Mouse (Mus musculus): ENCODE data around the gene 1700016K19Rik. TPM values are rescaled to one million over a fixed set of nuclear protein-coding genes. Genes with fewer than 3 reads are reported as not detected.

Gene 1700016K19Rik
- 1.8 and 2.5 TPM in 2 replicates for polyA plus RNA-seq (2014; fragmentation: Nextera tagmentation; extraction: Ambion mirVana)

- no peaks in the 10 kb centered on the region for H3K9me3 ChIP-seq (replicated peaks; ENCODE audit: control insufficient read depth, low read length)
- peak within 1 kb of the TSS; percentile 48 for H3K4me3 ChIP-seq (ENCODE audit: low read depth, low read length)
- H3K36me3 ChIP-seq (ENCODE audit: control insufficient read depth, insufficient read depth, low read length), result no peaks in the 10 kb centered on the region
- peaks cover 2% of the 10 kb centered on the region; the same call in 1 of the 2 replicates for H3K4me1 ChIP-seq (ENCODE audit: control insufficient read depth, insufficient read depth, low read length)
- ATAC-seq, result peak; percentile 82
- peak; percentile 90 for DNase-seq (ENCODE audit: low spot score)
- H3K27me3 ChIP-seq (replicated peaks; ENCODE audit: control insufficient read depth, insufficient read depth, low read length), result no peaks in the 10 kb centered on the region
- H3K27ac ChIP-seq (ENCODE audit: low read depth, low read length), result no peak within 1 kb of the TSS
- H3K4me2 ChIP-seq (ENCODE audit: low read length), result peak within 1 kb of the TSS; percentile 75
- 12% methylated on average over 36 of the region's 36 CpGs for WGBS
- H3K9ac ChIP-seq (ENCODE audit: low read length), result peak within 1 kb of the TSS; percentile 59
These were observed at the start of gene 1700016K19Rik for GRCm38 (mm10) chr11:75999440-76000155. Gene 1700016K19Rik (plus strand): TSS chr11:75999912.

- ATAC-seq (no peak), DNase-seq (ENCODE audit: low spot score) (no peak)
- 88% methylated on average over 3 of the region's 3 CpGs for WGBS
- Histone ChIP-seq H3K36me3 (ENCODE audit: control insufficient read depth, insufficient read depth, low read length) (no peaks in the 10 kb centered on the region), H3K27ac (ENCODE audit: low read depth, low read length) (no peak overlapping the region), H3K9ac (ENCODE audit: low read length) (no peak overlapping the region), H3K9me3 (replicated peaks; ENCODE audit: control insufficient read depth, low read length) (no peaks in the 10 kb centered on the region), H3K4me2 (ENCODE audit: low read length) (no peak overlapping the region), H3K4me1 (ENCODE audit: control insufficient read depth, insufficient read depth, low read length) (peaks cover 10% of the 10 kb centered on the region; the same call in 1 of the 2 replicates), H3K27me3 (replicated peaks; ENCODE audit: control insufficient read depth, insufficient read depth, low read length) (no peaks in the 10 kb centered on the region), H3K4me3 (ENCODE audit: low read depth, low read length) (no peak overlapping the region)
These were observed 49.3 kb upstream of the 1700016K19Rik start for GRCm38 (mm10) chr11:75950459-75950858.

- 79% methylated on average over 5 of the region's 5 CpGs for WGBS
- no peaks in the 10 kb centered on the region for H3K9me3 ChIP-seq (replicated peaks; ENCODE audit: control insufficient read depth, low read length)
- H3K36me3 ChIP-seq (ENCODE audit: control insufficient read depth, insufficient read depth, low read length), result no peaks in the 10 kb centered on the region
- ATAC-seq (no peak), DNase-seq (ENCODE audit: low spot score) (no peak)
- no peaks in the 10 kb centered on the region; the same call in 1 of the 2 replicates for H3K4me1 ChIP-seq (ENCODE audit: control insufficient read depth, insufficient read depth, low read length)
- no peak overlapping the region for H3K27ac ChIP-seq (ENCODE audit: low read depth, low read length)
- H3K4me3 ChIP-seq (ENCODE audit: low read depth, low read length), result no peak overlapping the region
- H3K9ac ChIP-seq (ENCODE audit: low read length), result no peak overlapping the region
- H3K4me2 ChIP-seq (ENCODE audit: low read length), result no peak overlapping the region
- no peaks in the 10 kb centered on the region for H3K27me3 ChIP-seq (replicated peaks; ENCODE audit: control insufficient read depth, insufficient read depth, low read length)
These were observed 47.8 kb upstream of the 1700016K19Rik start for GRCm38 (mm10) chr11:75951895-75952294.

- no peaks in the 10 kb centered on the region for H3K4me1 ChIP-seq (ENCODE audit: control insufficient read depth, insufficient read depth, low read length)
- no peak overlapping the region for H3K4me3 ChIP-seq (ENCODE audit: low read depth, low read length)
- H3K27me3 ChIP-seq (replicated peaks; ENCODE audit: control insufficient read depth, insufficient read depth, low read length), result no peaks in the 10 kb centered on the region
- no peak overlapping the region for H3K9ac ChIP-seq (ENCODE audit: low read length)
- H3K27ac ChIP-seq (ENCODE audit: low read depth, low read length), result no peak overlapping the region
- H3K9me3 ChIP-seq (replicated peaks; ENCODE audit: control insufficient read depth, low read length), result no peaks in the 10 kb centered on the region
- no peak overlapping the region for H3K4me2 ChIP-seq (ENCODE audit: low read length)
- WGBS, result 95% methylated on average over 9 of the region's 9 CpGs
- no peaks in the 10 kb centered on the region for H3K36me3 ChIP-seq (ENCODE audit: control insufficient read depth, insufficient read depth, low read length)
- no peak for ATAC-seq
- DNase-seq (ENCODE audit: low spot score), result no peak
These were observed 44.8 kb upstream of the 1700016K19Rik start for GRCm38 (mm10) chr11:75954896-75955295.

DNA sequence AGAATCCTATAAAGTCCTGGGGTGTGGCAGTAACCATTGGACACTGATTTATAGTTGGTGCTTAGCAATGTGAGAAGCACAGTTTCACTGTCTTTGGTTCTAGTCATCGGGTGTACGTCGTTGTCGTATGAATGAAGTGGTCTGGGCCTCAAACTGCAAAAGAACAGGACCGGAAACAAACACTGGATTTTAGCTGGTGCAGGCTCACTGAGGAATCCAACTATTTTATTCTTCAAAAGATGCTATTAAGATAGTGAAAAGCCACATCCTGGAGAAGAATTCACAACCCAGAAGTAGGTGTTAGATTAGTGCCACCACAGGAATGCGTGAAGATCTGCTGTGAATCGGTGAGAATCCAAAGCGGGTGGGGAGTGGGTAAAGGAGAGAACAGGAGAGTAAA, 43.1 kb upstream of the 1700016K19Rik start:
- no peaks in the 10 kb centered on the region for H3K27me3 ChIP-seq (replicated peaks; ENCODE audit: control insufficient read depth, insufficient read depth, low read length)
- no peak overlapping the region for H3K27ac ChIP-seq (ENCODE audit: low read depth, low read length)
- no peak overlapping the region for H3K4me3 ChIP-seq (ENCODE audit: low read depth, low read length)
- no peak for DNase-seq (ENCODE audit: low spot score)
- no peak for ATAC-seq
- no peak overlapping the region for H3K4me2 ChIP-seq (ENCODE audit: low read length)
- no peaks in the 10 kb centered on the region for H3K36me3 ChIP-seq (ENCODE audit: control insufficient read depth, insufficient read depth, low read length)
- WGBS, result 90% methylated on average over 8 of the region's 8 CpGs
- H3K4me1 ChIP-seq (ENCODE audit: control insufficient read depth, insufficient read depth, low read length), result no peaks in the 10 kb centered on the region
- no peak overlapping the region for H3K9ac ChIP-seq (ENCODE audit: low read length)
- H3K9me3 ChIP-seq (replicated peaks; ENCODE audit: control insufficient read depth, low read length), result no peaks in the 10 kb centered on the region

DNA sequence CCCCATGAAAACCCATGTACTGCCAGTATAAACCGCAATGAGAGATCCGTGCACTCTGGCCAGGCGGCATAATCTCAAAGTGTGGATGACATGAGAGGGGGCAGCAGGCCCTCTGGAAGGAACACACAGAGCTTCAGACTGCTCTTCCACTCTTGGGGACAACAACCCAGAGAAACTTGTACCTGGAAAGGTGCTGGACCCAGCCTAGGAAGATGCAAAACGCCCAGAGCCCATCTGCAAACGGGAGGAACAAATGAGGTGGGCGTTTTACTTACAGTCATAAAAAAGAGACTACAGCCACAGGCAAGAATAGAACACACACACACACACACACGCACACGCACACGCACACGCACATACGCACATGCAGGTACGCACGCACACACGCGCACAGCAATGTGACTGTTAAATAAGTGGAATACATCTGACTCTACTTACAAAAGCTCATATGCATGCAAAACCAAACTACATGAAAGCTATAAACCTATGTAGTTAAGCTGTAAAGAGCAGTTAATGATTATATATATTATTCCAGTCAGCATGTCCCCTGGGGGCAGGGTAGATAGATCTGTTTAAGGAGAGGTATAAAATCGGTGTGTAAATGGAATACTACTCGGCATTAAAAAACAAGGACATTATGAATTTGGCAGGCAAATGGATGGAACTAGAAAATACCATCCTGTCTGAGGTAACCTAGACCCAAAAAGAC, 42.4 kb upstream of the 1700016K19Rik start:
- DNase-seq (ENCODE audit: low spot score) (no peak), ATAC-seq (no peak)
- Histone ChIP-seq H3K4me1 (ENCODE audit: control insufficient read depth, insufficient read depth, low read length) (no peaks in the 10 kb centered on the region), H3K27me3 (replicated peaks; ENCODE audit: control insufficient read depth, insufficient read depth, low read length) (no peaks in the 10 kb centered on the region), H3K27ac (ENCODE audit: low read depth, low read length) (no peak overlapping the region), H3K4me3 (ENCODE audit: low read depth, low read length) (no peak overlapping the region), H3K36me3 (ENCODE audit: control insufficient read depth, insufficient read depth, low read length) (no peaks in the 10 kb centered on the region), H3K4me2 (ENCODE audit: low read length) (no peak overlapping the region), H3K9me3 (replicated peaks; ENCODE audit: control insufficient read depth, low read length) (no peaks in the 10 kb centered on the region), H3K9ac (ENCODE audit: low read length) (no peak overlapping the region)
- WGBS, result 91% methylated on average over 17 of the region's 17 CpGs

DNA sequence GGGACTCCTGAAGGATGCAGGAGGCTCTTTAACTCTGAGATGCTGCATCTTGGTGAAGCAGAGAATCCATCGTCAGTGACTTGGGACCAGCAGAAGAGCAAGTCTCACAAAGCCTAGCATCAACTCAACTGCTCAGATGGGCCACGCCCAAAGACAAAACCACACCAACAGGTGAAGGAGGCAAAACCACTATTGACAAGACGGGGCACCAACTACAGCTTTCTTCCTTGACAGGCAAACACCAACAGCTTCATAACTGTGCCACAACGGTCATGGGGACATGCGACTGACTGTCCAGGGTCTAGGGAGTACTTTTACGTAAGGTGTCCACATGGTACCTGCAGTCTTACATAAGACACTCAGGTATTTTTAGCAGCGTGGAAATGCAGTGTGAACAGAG, 37.9 kb upstream of the 1700016K19Rik start:
- DNase-seq (ENCODE audit: low spot score) (no peak), ATAC-seq (no peak)
- Histone ChIP-seq H3K27ac (ENCODE audit: low read depth, low read length) (no peak overlapping the region), H3K4me3 (ENCODE audit: low read depth, low read length) (no peak overlapping the region), H3K27me3 (replicated peaks; ENCODE audit: control insufficient read depth, insufficient read depth, low read length) (no peaks in the 10 kb centered on the region), H3K9ac (ENCODE audit: low read length) (no peak overlapping the region), H3K36me3 (ENCODE audit: control insufficient read depth, insufficient read depth, low read length) (no peaks in the 10 kb centered on the region), H3K4me2 (ENCODE audit: low read length) (no peak overlapping the region), H3K9me3 (replicated peaks; ENCODE audit: control insufficient read depth, low read length) (no peaks in the 10 kb centered on the region), H3K4me1 (ENCODE audit: control insufficient read depth, insufficient read depth, low read length) (peaks cover 18% of the 10 kb centered on the region)
- whole genome bisulfite sequencing, result 96% methylated on average over 7 of the region's 7 CpGs

DNA sequence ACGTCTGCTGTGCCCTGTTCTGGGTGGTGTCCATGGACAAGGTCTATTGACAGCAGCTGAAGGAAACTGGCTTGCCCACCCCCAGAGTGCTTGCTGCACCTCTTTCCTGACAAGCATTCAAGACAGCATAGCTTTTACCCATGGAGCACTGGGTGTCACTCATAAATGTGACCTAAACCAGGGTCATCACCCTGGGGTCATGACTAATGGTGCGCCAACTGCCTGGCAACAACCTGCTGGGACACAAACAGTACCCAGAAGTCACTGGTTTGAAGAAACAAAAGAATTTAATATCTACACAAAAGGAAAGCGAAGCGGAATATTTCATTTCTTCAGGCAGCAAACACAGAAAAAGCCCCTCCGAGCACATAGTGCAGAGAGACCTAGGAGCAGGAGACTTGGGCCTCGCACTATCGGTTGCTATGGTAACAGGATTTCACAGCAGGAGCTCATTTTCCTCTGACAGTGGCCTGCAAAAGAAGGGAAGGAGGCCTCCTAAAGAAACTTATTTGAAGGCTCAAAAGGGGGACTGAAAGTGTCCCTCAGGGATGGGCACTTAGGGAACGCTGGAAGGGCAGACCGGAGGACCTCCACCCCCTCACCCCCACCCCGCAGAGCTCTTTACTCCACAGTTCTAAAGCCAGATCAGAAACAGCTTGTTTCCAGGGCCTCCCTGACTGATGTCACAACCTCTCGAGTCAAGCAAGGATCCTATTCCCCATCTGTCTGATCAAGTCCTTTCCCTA, 35.8 kb upstream of the 1700016K19Rik start:
- WGBS, result 12% methylated on average over 11 of the region's 11 CpGs
- H3K27ac ChIP-seq (ENCODE audit: low read depth, low read length), result peak overlapping the region; percentile 58; the same call in 1 of the 2 replicates
- ATAC-seq, result peak; percentile 47; the same call in 1 of the 2 replicates
- H3K4me3 ChIP-seq (ENCODE audit: low read depth, low read length), result no peak overlapping the region
- H3K9ac ChIP-seq (ENCODE audit: low read length), result 0 out of 2 replicates have a peak overlapping the region, but pooled peaks have one; percentile 5
- H3K27me3 ChIP-seq (replicated peaks; ENCODE audit: control insufficient read depth, insufficient read depth, low read length), result 0 out of 2 replicates have a peak, but pooled peaks cover 3% of the 10 kb centered on the region
- no peaks in the 10 kb centered on the region for H3K9me3 ChIP-seq (replicated peaks; ENCODE audit: control insufficient read depth, low read length)
- peak; percentile 91 for DNase-seq (ENCODE audit: low spot score)
- H3K4me1 ChIP-seq (ENCODE audit: control insufficient read depth, insufficient read depth, low read length), result peaks cover 18% of the 10 kb centered on the region
- H3K36me3 ChIP-seq (ENCODE audit: control insufficient read depth, insufficient read depth, low read length), result no peaks in the 10 kb centered on the region
- no peak overlapping the region for H3K4me2 ChIP-seq (ENCODE audit: low read length)

Measured in forebrain, embryonic 14.5 days (tissue).